Mouse (Mus musculus) C2C12 (cell line): ENCODE measurements around the gene Mmp13. TPM values are rescaled to one million over a fixed set of nuclear protein-coding genes. Genes with fewer than 3 reads are reported as not detected.
"Not testable (repeated sequence)": the region's sequence is repeated elsewhere in the genome, so short reads cannot be mapped to it uniquely, and the experiment has no call there.

Source experiments
- H3K27me3 ChIP-seq: one replicate; pipeline ENCODE4 v1.6.1; 2011; ENCODE audit not compliant: control insufficient read depth, insufficient read depth, insufficient read length
- H3K36me3 ChIP-seq: one replicate; pipeline ENCODE4 v1.6.1; 2011; ENCODE audit not compliant: control insufficient read depth, insufficient read depth
- H3K4me3 ChIP-seq: one replicate; pipeline ENCODE4 v1.5.1; 2011; ENCODE audit warnings: mild to moderate bottlenecking, control low read depth; ENCODE audit not compliant: poor library complexity, insufficient read depth, severe bottlenecking
- H3K79me2 ChIP-seq: one replicate; pipeline ENCODE4 v1.6.1; 2011; ENCODE audit not compliant: control insufficient read depth, insufficient read depth
- H3K79me3 ChIP-seq: one replicate; pipeline ENCODE4 v1.6.1; 2011; ENCODE audit warnings: low read depth, control low read depth
- H3ac ChIP-seq: one replicate; pipeline ENCODE3; 2011; ENCODE audit warnings: low read depth; ENCODE audit not compliant: control insufficient read depth, insufficient read length
- CEBPB ChIP-seq: IDR thresholded peaks from one replicate; pipeline ENCODE4 v1.6.1; 2011; ENCODE audit warnings: low read depth, mild to moderate bottlenecking, control low read depth, moderate library complexity
- CTCF ChIP-seq: IDR thresholded peaks from one replicate; pipeline ENCODE4 v1.5.1; 2011; ENCODE audit not compliant: control insufficient read depth, insufficient read depth, insufficient read length
- FOSL1 ChIP-seq: IDR thresholded peaks from one replicate; pipeline ENCODE4 v1.8.0; 2011; ENCODE audit warnings: mild to moderate bottlenecking, low read length; ENCODE audit not compliant: poor library complexity, insufficient read depth, severe bottlenecking
- MAX ChIP-seq: IDR thresholded peaks from one replicate; pipeline ENCODE4 v1.6.1; 2011; ENCODE audit warnings: mild to moderate bottlenecking, control low read depth
- MYOD1 ChIP-seq: IDR thresholded peaks from one replicate; pipeline ENCODE4 v1.6.1; 2011; ENCODE audit warnings: low read depth; ENCODE audit not compliant: control insufficient read depth, insufficient read length
- MYOG ChIP-seq: IDR thresholded peaks from one replicate; pipeline ENCODE4 v1.6.1; 2011; ENCODE audit not compliant: control insufficient read depth, insufficient read length; ENCODE audit errors: extremely low read depth
- USF1 ChIP-seq: IDR thresholded peaks from one replicate; pipeline ENCODE4 v1.6.1; 2011; ENCODE audit warnings: low read depth, mild to moderate bottlenecking, control low read depth, moderate library complexity
- polyA plus RNA-seq: library from polyadenylated mRNA; unstranded; fragments of >200 nt; fragmentation: generic; extraction: Trizol; gene quantifications from one replicate; pipeline ENCODE4 v1.2.1, GENCODE M21; 2012; ENCODE audit warnings: missing spikeins

Mmp13 gene
- polyA plus RNA-seq, 1 experiment = 0.04 TPM

GRCm38 (mm10) chr9:7282565-7283302 is 10.4 kb downstream of the Mmp13 start:
- H3K4me3 ChIP-seq = no peak overlapping the region
- no peak overlapping the region for H3ac ChIP-seq
- H3K27me3 ChIP-seq = no peaks in the 10 kb centered on the region
- H3K79me3 ChIP-seq = no peaks in the 10 kb centered on the region
- no peaks in the 10 kb centered on the region for H3K79me2 ChIP-seq
- no peaks in the 10 kb centered on the region for H3K36me3 ChIP-seq
- TF ChIP-seq MAX = no peak
- no peak for TF ChIP-seq MYOG
- no peak for TF ChIP-seq CTCF
- TF ChIP-seq USF1 = no peak
- no peak for TF ChIP-seq FOSL1
- TF ChIP-seq CEBPB = no peak
- TF ChIP-seq MYOD1 = no peak

GRCm38 (mm10) chr9:7283303-7283684 is 11.0 kb downstream of the Mmp13 start:
- H3K27me3 ChIP-seq, H3ac ChIP-seq, H3K79me2 ChIP-seq, H3K79me3 ChIP-seq, H3K36me3 ChIP-seq, H3K4me3 ChIP-seq: not testable (repeated sequence)

- TF ChIP-seq MYOG (no peak), FOSL1 (no peak), CEBPB (no peak), MYOD1 (no peak), USF1 (no peak), CTCF (no peak), MAX (no peak)
- H3K27me3 ChIP-seq = no peaks in the 10 kb centered on the region
These were observed 17.2 kb downstream of the Mmp13 start for GRCm38 (mm10) chr9:7289501-7289900.

GRCm38 (mm10) chr9:7289901-7290300 is 17.6 kb downstream of the Mmp13 start:
- TF ChIP-seq MYOD1 = no peak
- no peak for TF ChIP-seq USF1
- TF ChIP-seq FOSL1 = no peak
- TF ChIP-seq CTCF = no peak
- H3K4me3 ChIP-seq = no peak overlapping the region

More at GRCm38 (mm10) chr9:7289501-7289900, 17.2 kb downstream of the Mmp13 start:
- Histone ChIP-seq H3ac (no peak overlapping the region), H3K4me3 (no peak overlapping the region), H3K79me2 (no peaks in the 10 kb centered on the region), H3K79me3 (no peaks in the 10 kb centered on the region), H3K36me3 (no peaks in the 10 kb centered on the region)

GRCm38 (mm10) chr9:7292132-7292531 is 19.8 kb downstream of the Mmp13 start:
- H3K79me3 ChIP-seq = no peaks in the 10 kb centered on the region
- H3K36me3 ChIP-seq = no peaks in the 10 kb centered on the region
- no peaks in the 10 kb centered on the region for H3K79me2 ChIP-seq
- H3ac ChIP-seq = no peak overlapping the region
- no peak for TF ChIP-seq FOSL1
- no peak for TF ChIP-seq USF1
- TF ChIP-seq CEBPB = no peak
- TF ChIP-seq MYOD1 = no peak
- no peak for TF ChIP-seq CTCF
- TF ChIP-seq MAX = no peak
- TF ChIP-seq MYOG = no peak
- no peaks in the 10 kb centered on the region for H3K27me3 ChIP-seq
- H3K4me3 ChIP-seq = no peak overlapping the region

More at GRCm38 (mm10) chr9:7289901-7290300, 17.6 kb downstream of the Mmp13 start:
- no peaks in the 10 kb centered on the region for H3K36me3 ChIP-seq
- no peak overlapping the region for H3ac ChIP-seq
- H3K79me2 ChIP-seq = no peaks in the 10 kb centered on the region
- no peaks in the 10 kb centered on the region for H3K79me3 ChIP-seq
- no peaks in the 10 kb centered on the region for H3K27me3 ChIP-seq

- Histone ChIP-seq H3ac (no peak overlapping the region), H3K79me3 (no peaks in the 10 kb centered on the region), H3K4me3 (no peak overlapping the region), H3K79me2 (no peaks in the 10 kb centered on the region), H3K36me3 (no peaks in the 10 kb centered on the region), H3K27me3 (no peaks in the 10 kb centered on the region)
- no peak for TF ChIP-seq CEBPB
- TF ChIP-seq MYOD1 = no peak
- no peak for TF ChIP-seq USF1
- no peak for TF ChIP-seq MAX
- no peak for TF ChIP-seq FOSL1
- no peak for TF ChIP-seq CTCF
- no peak for TF ChIP-seq MYOG
These were observed 59.5 kb downstream of the Mmp13 start for GRCm38 (mm10) chr9:7331847-7332246.

Other genes starting within 250 kb of the Mmp13 start
- 0.63 TPM for gene Dync2h1, start 88.1 kb upstream of the Mmp13 start, polyA plus RNA-seq
- 52.0 TPM for gene Dcun1d5, start 88.0 kb upstream of the Mmp13 start, polyA plus RNA-seq
- gene Mmp12, start 71.9 kb downstream of the Mmp13 start, polyA plus RNA-seq = not detected
- gene Mmp1b, start 115.5 kb downstream of the Mmp13 start, polyA plus RNA-seq = not detected
- 0.07 TPM for gene Mmp3, start 173.3 kb downstream of the Mmp13 start, polyA plus RNA-seq
- 0.21 TPM for gene Mmp10, start 229.8 kb downstream of the Mmp13 start, polyA plus RNA-seq